Mouse (Mus musculus) gonadal fat pad, adult 2 months (tissue): ENCODE measurements around the gene Spag9. TPM values are rescaled to one million over a fixed set of nuclear protein-coding genes. Genes with fewer than 3 reads are reported as not detected.

ENCODE experiments used
- DNase-seq: peaks from one replicate; pipeline ENCODE4 v3.0.0-alpha.2; 2012; ENCODE audit warnings: low read depth
- polyA plus RNA-seq: library from polyadenylated mRNA; depleted of rRNA; stranded (reverse); fragments of >200 nt; gene quantifications from 2 replicates; pipeline ENCODE4 v1.2.3, GENCODE M21; 2012; rRNA removed

Gene Spag9
- polyA plus RNA-seq: 23.5 and 25.7 TPM in 2 replicates

DNA sequence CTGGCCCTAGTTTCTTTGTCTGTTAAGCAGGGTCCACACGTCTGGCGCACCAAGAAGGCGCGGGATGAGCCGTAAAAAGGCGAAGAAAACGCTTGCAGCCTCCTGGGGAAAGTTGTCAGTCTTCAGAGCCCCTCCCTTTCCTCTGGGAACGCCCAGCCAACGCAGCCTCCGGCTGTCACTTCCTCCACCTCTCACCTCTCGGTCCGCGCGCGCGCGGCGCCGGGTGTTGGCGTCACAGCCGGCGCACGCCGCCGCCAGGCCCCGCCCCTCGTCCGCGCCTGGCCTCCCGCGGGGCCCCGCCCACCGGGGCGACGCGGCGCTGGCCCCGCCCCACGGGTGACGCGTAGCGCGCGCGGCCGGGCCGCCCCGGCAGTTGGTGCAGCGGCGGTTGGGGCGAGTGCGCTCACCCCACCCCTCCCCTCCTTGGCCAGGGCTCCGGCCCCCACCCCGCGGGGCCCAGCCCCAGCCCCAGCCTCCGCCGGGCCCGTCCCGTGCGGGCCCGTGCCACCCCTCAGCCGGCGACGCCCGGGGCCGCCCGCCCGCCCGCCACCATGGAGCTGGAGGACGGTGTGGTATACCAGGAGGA lies at the start of gene Spag9:
Spag9 (plus strand) TSS at position 372 of the 586 bp plus-strand sequence.
- no peak for DNase-seq

- no peak for DNase-seq
Measured at GRCm38 (mm10) chr11:93948887-93949567, 46.9 kb upstream of the Spag9 start.

DNA sequence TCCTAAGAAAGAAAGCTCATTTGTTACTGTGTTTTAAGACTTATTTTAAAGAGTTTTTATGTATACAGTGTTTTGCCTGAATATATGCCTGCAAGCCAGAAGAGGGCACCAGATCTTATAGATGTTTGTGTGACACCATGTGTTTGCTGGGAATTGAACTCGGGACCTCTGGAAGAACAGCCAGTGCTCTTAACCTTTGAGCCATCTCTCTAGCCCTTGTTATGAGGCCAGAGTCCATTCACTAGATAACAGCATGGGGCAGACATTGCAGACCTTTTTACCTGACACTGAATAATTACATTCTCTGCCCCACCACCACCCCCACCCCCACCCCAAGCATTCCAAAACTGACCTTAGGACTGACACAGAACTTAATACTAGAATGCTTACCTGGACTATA lies 45.8 kb upstream of the Spag9 start:
- DNase-seq: no peak

DNA sequence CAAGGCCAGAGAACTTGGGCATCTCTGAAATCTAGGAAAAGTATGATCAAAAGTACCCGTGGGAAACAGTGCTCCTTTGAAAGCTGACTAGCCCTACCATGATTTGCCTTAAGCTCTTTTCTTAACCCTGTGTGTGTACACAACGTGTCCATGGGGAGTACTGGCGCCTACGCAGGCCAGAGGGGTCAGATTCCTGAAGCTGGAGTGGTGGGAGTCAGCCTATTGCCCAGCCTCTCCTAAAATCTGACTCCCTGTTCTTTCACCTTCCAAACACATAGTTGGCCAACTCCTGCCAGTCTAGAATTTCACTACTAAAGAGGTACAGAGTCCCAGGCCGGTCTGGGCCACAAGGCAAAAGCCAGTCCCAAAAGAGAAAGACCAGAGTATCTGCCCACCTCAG lies 43.5 kb upstream of the Spag9 start:
- DNase-seq: no peak

- DNase-seq: no peak
Measured at GRCm38 (mm10) chr11:93954738-93955255, 41.1 kb upstream of the Spag9 start.

GRCm38 (mm10) chr11:93955256-93956150 lies 40.4 kb upstream of the Spag9 start:
- no peak for DNase-seq

GRCm38 (mm10) chr11:93956159-93956558 lies 39.7 kb upstream of the Spag9 start, which contains the start of gene Nme2:
TSS of gene Nme2 (minus strand) at chr11:93956259.
- no peak for DNase-seq

GRCm38 (mm10) chr11:93957031-93957555 lies 38.8 kb upstream of the Spag9 start:
- DNase-seq: no peak

GRCm38 (mm10) chr11:93957746-93958145 lies 38.1 kb upstream of the Spag9 start:
- no peak for DNase-seq

DNA sequence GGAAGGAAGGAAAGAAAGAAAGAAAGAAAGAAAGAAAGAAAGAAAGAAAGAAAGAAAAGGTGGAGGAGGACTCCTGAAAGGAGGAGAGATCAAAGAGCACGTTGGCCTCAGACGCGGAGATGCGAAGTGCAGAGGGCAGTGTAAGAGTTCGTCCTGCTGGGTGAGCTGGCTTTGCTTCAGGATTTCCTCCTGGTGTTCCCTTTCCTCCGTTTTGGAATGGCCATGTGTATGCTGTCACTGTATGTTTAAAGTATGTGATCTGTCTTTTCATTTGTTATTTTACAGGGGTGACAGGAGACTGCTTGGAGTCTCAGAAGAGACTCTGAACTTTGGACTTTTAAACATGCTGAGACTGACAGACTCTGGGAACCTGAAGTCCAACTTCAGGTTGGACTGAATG lies 34.4 kb upstream of the Spag9 start:
- no peak for DNase-seq

- no peak for DNase-seq
Measured at GRCm38 (mm10) chr11:93963013-93963412, 32.9 kb upstream of the Spag9 start.

DNA sequence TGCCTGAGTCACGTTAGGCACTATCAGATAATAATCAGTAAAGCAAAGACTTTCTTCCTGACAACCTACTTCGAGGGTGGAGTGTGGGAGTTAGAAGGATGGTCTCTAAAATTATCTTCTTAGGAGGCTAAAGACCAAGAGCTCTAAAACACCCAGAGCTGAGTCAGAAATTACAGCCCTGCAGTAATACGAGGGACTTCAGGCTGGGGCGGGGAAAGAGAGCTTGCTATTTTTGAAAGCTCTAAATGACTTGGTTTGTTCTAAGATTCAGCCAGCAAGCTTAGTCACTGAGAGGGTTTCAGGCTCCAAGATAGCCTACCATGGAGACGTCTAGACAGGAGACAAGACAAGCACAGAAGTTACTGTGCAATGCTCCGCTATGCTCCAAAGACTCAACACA lies 30.5 kb upstream of the Spag9 start:
- DNase-seq: no peak

- DNase-seq: no peak
Measured at GRCm38 (mm10) chr11:93967381-93967780, 28.5 kb upstream of the Spag9 start.

- DNase-seq: peak; percentile 84
Measured at GRCm38 (mm10) chr11:93968005-93968847, 27.7 kb upstream of the Spag9 start, which contains the start of the genes Gm20390 and Nme1. TSS of gene Gm20390 (minus strand) at chr11:93968293. TSS of gene Nme1 (minus strand) at chr11:93968521.

- no peak for DNase-seq
Measured at GRCm38 (mm10) chr11:93968848-93969128, 27.1 kb upstream of the Spag9 start.

- no peak for DNase-seq
Measured at GRCm38 (mm10) chr11:93969171-93969570, 26.7 kb upstream of the Spag9 start.

- no peak for DNase-seq
Measured at GRCm38 (mm10) chr11:93969799-93970198, 26.1 kb upstream of the Spag9 start.

- no peak for DNase-seq
Measured at GRCm38 (mm10) chr11:93972951-93973350, 22.9 kb upstream of the Spag9 start.

DNA sequence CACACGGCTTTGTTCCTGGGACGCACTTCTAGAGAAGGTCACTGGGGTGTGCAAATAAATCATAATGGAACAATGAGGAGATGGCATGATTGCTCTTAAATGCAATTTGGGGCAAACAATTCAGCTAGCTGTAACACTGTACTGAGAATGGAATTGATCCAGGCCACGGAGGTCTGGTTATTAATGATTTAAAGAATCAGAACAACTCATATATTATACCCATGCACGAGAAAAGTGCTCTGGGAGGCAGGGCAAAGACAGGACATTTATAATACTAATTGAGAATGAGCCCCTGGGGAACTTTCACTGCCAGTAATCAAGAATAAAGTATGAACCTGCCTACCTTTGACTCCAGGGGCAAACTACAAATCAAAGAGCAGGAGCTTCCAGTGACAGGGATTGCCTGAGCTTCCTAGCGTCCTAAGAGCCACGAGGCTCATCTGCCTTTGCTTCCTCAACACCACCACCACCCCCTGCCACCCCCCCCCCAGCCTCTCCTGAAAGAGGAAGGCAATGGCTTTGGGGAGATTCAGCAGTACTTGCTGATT lies 16.3 kb upstream of the Spag9 start:
- DNase-seq: no peak

GRCm38 (mm10) chr11:93984619-93985018 lies 11.3 kb upstream of the Spag9 start:
- no peak for DNase-seq

GRCm38 (mm10) chr11:93985265-93985664 lies 10.6 kb upstream of the Spag9 start:
- DNase-seq: no peak
